Mouse (Mus musculus) neural tube, embryonic 12.5 days (tissue): ENCODE measurements around the gene AC124108.1. TPM values are rescaled to one million over a fixed set of nuclear protein-coding genes. Genes with fewer than 3 reads are reported as not detected.
A peak's percentile ranks its signal among the peaks of the same experiment; 100 is the strongest.

ENCODE experiments used
- ATAC-seq: fragments of 200-750 bp; cut with Nextera tagmentation; 2 replicates; pipeline ENCODE4 v1.8.0; 2017; ENCODE audit warnings: low read depth, mild to moderate bottlenecking, moderate TSS enrichment, moderate library complexity; ENCODE audit not compliant: low FRiP score
- H3K27ac ChIP-seq: fragments of 300-500 bp; sonication (generic); 2 replicates; pipeline ENCODE4 v1.5.1; 2016
- H3K27me3 ChIP-seq: fragments of 300-500 bp; sonication (generic); replicated peaks from 2 replicates; pipeline ENCODE4 v1.6.1; 2016; ENCODE audit warnings: mild to moderate bottlenecking
- H3K36me3 ChIP-seq: fragments of 300-500 bp; sonication (generic); 2 replicates; pipeline ENCODE4 v1.6.1; 2016; ENCODE audit warnings: mild to moderate bottlenecking
- H3K4me1 ChIP-seq: fragments of 300-500 bp; sonication (generic); 2 replicates; pipeline ENCODE4 v1.6.1; 2016
- H3K4me2 ChIP-seq: fragments of 300-500 bp; sonication (generic); replicated peaks from 2 replicates; pipeline ENCODE4 v1.6.1; 2016; ENCODE audit warnings: mild to moderate bottlenecking
- H3K4me3 ChIP-seq: fragments of 300-500 bp; sonication (generic); 2 replicates; pipeline ENCODE4 v1.5.1; 2016
- H3K9ac ChIP-seq: fragments of 300-500 bp; sonication (generic); 2 replicates; pipeline ENCODE4 v1.6.1; 2016; ENCODE audit warnings: mild to moderate bottlenecking
- H3K9me3 ChIP-seq: fragments of 300-500 bp; sonication (generic); 2 replicates; pipeline ENCODE4 v1.6.1; 2016; ENCODE audit warnings: mild to moderate bottlenecking
- WGBS: fragments of 180-500 bp; shearing (Covaris S2); methylation state at CpG from one replicate; pipeline ENCODE4 v1.1.7; 2016; 5-methylcytosine and 5-hydroxymethylcytosine counted together
- microRNA counts: library from miRNA; unstranded; fragments of <30 nt; microRNA quantifications from one replicate; lab custom pipeline; 2017
- microRNA-seq: library from miRNA; unstranded; fragments of <30 nt; microRNA quantifications from one replicate; pipeline ENCODE4, GENCODE M21; 2017
- polyA plus RNA-seq: library from polyadenylated mRNA; unstranded; fragments of >200 nt; fragmentation: Nextera tagmentation; extraction: Ambion mirVana; gene quantifications from 2 replicates; pipeline ENCODE4 v1.2.1, GENCODE M21; 2016

The AC124108.1 gene
- polyA plus RNA-seq, 1 experiment from 2014 or later: 3.0 TPM

GRCm38 (mm10) chr1:132231470-132232274, 40.4 kb downstream of the AC124108.1 start:
- WGBS: 25% methylated on average over 7 of the region's 7 CpGs
- Histone ChIP-seq H3K4me3 (no peak overlapping the region), H3K4me2 (no peak overlapping the region), H3K4me1 (peaks cover 12% of the 10 kb centered on the region; the same call in 1 of the 2 replicates), H3K36me3 (no peaks in the 10 kb centered on the region), H3K27ac (no peak overlapping the region), H3K9ac (no peak overlapping the region), H3K27me3 (no peaks in the 10 kb centered on the region; the same call in 1 of the 2 replicates), H3K9me3 (no peaks in the 10 kb centered on the region)
- ATAC-seq: no peak

GRCm38 (mm10) chr1:132233566-132233965, 42.3 kb downstream of the AC124108.1 start:
- Histone ChIP-seq H3K9ac (no peak overlapping the region), H3K27me3 (no peaks in the 10 kb centered on the region; the same call in 1 of the 2 replicates), H3K4me3 (no peak overlapping the region), H3K27ac (no peak overlapping the region), H3K4me1 (peaks cover 12% of the 10 kb centered on the region; the same call in 1 of the 2 replicates), H3K36me3 (no peaks in the 10 kb centered on the region), H3K9me3 (no peaks in the 10 kb centered on the region), H3K4me2 (no peak overlapping the region)
- 26% methylated on average over 12 of the region's 12 CpGs for WGBS
- ATAC-seq: no peak

- H3K27me3 ChIP-seq: no peaks in the 10 kb centered on the region; the same call in 1 of the 2 replicates
- no peak for ATAC-seq
- WGBS: 47% methylated on average over 9 of the region's 9 CpGs
- H3K27ac ChIP-seq: no peak overlapping the region
- peaks cover 12% of the 10 kb centered on the region; the same call in 1 of the 2 replicates for H3K4me1 ChIP-seq
- H3K9me3 ChIP-seq: no peaks in the 10 kb centered on the region
- no peaks in the 10 kb centered on the region for H3K36me3 ChIP-seq
- H3K4me3 ChIP-seq: no peak overlapping the region
- H3K9ac ChIP-seq: no peak overlapping the region
- H3K4me2 ChIP-seq: no peak overlapping the region
These were observed 43.6 kb downstream of the AC124108.1 start for GRCm38 (mm10) chr1:132234757-132235273.

- Histone ChIP-seq H3K27me3 (no peaks in the 10 kb centered on the region), H3K4me2 (no peak overlapping the region), H3K4me1 (0 out of 2 replicates have a peak, but pooled peaks cover 6% of the 10 kb centered on the region), H3K4me3 (no peak overlapping the region), H3K27ac (no peak overlapping the region), H3K9ac (no peak overlapping the region), H3K36me3 (no peaks in the 10 kb centered on the region), H3K9me3 (no peaks in the 10 kb centered on the region)
- no peak for ATAC-seq
- 24% methylated on average over 6 of the region's 6 CpGs for WGBS
These were observed 46.4 kb downstream of the AC124108.1 start for GRCm38 (mm10) chr1:132237585-132238159.

- Histone ChIP-seq H3K9me3 (no peaks in the 10 kb centered on the region), H3K36me3 (no peaks in the 10 kb centered on the region), H3K27ac (no peak overlapping the region), H3K9ac (no peak overlapping the region), H3K27me3 (no peaks in the 10 kb centered on the region), H3K4me1 (no peaks in the 10 kb centered on the region), H3K4me3 (no peak overlapping the region), H3K4me2 (no peak overlapping the region)
- WGBS: 81% methylated on average over 5 of the region's 5 CpGs
- ATAC-seq: no peak
These were observed 53.8 kb downstream of the AC124108.1 start for GRCm38 (mm10) chr1:132245010-132245409.

- H3K4me1 ChIP-seq: no peaks in the 10 kb centered on the region
- H3K9ac ChIP-seq: no peak overlapping the region
- no peak overlapping the region for H3K27ac ChIP-seq
- WGBS: 72% methylated on average over 6 of the region's 6 CpGs
- no peak for ATAC-seq
- H3K4me2 ChIP-seq: no peak overlapping the region
- H3K4me3 ChIP-seq: no peak overlapping the region
- no peaks in the 10 kb centered on the region for H3K9me3 ChIP-seq
- no peaks in the 10 kb centered on the region for H3K36me3 ChIP-seq
- H3K27me3 ChIP-seq: no peaks in the 10 kb centered on the region
These were observed 54.9 kb downstream of the AC124108.1 start for GRCm38 (mm10) chr1:132246137-132246536.

- WGBS: 86% methylated on average over 4 of the region's 4 CpGs
- Histone ChIP-seq H3K4me3 (no peak overlapping the region), H3K9ac (no peak overlapping the region), H3K36me3 (no peaks in the 10 kb centered on the region), H3K9me3 (no peaks in the 10 kb centered on the region), H3K27me3 (no peaks in the 10 kb centered on the region), H3K4me1 (no peaks in the 10 kb centered on the region), H3K27ac (no peak overlapping the region), H3K4me2 (no peak overlapping the region)
- no peak for ATAC-seq
These were observed 55.4 kb downstream of the AC124108.1 start for GRCm38 (mm10) chr1:132246641-132247040.

- ATAC-seq: no peak
- H3K36me3 ChIP-seq: no peaks in the 10 kb centered on the region
- H3K4me2 ChIP-seq: no peak overlapping the region
- H3K27ac ChIP-seq: no peak overlapping the region
- H3K9me3 ChIP-seq: no peaks in the 10 kb centered on the region
- H3K4me3 ChIP-seq: no peak overlapping the region
- no peak overlapping the region for H3K9ac ChIP-seq
- 93% methylated on average over 6 of the region's 6 CpGs for WGBS
- H3K4me1 ChIP-seq: no peaks in the 10 kb centered on the region
- no peaks in the 10 kb centered on the region for H3K27me3 ChIP-seq
These were observed 63.2 kb downstream of the AC124108.1 start for GRCm38 (mm10) chr1:132254467-132254866.

MicroRNAs encoded within 50 kb of the gene (microRNA counts, 519-probe panel; counts per million panel counts)
- microRNA mmu-miR-135b (lab: Ali Mortazavi, UCI): 5,631 counts per million, percentile 88 among the panel's probes with 10 or more counts

Small RNA genes within 50 kb of the gene (microRNA-seq; reads per million reads assigned to microRNA genes)
- 2,791 reads per million, percentile 86 among the genes with 10 or more reads in this experiment for gene Mir135b

Other genes starting within 250 kb of the AC124108.1 start
- gene Slc45a3, start 228.5 kb upstream of the AC124108.1 start, polyA plus RNA-seq: 8.2 and 11.1 TPM in 2 replicates
- 16.1 and 16.2 TPM in 2 replicates for gene Elk4, start 183.8 kb upstream of the AC124108.1 start, polyA plus RNA-seq
- gene Mfsd4a, start 123.4 kb upstream of the AC124108.1 start, polyA plus RNA-seq: 9.8 and 11.2 TPM in 2 replicates
- gene Cdk18, start 51.8 kb upstream of the AC124108.1 start, polyA plus RNA-seq: 0.74 and 0.84 TPM in 2 replicates
- 11.7 and 11.9 TPM in 2 replicates for gene Lemd1, start within 50 bp of the AC124108.1 start, polyA plus RNA-seq
- gene Gm10188, start 38.3 kb downstream of the AC124108.1 start, polyA plus RNA-seq: 0.74 and 0.86 TPM in 2 replicates
- gene Klhdc8a, start 107.2 kb downstream of the AC124108.1 start, polyA plus RNA-seq: 3.3 and 4.0 TPM in 2 replicates
- 21.8 and 22.8 TPM in 2 replicates for gene Nuak2, start 124.7 kb downstream of the AC124108.1 start, polyA plus RNA-seq
- gene Tmcc2, start 199.8 kb downstream of the AC124108.1 start, polyA plus RNA-seq: 38.0 and 42.4 TPM in 2 replicates
- gene Dstyk, start 226.1 kb downstream of the AC124108.1 start, polyA plus RNA-seq: 12.3 and 12.6 TPM in 2 replicates